Mouse (Mus musculus) heart, postnatal 25 days (tissue): ENCODE results near the gene Them7. TPM values are rescaled to one million over a fixed set of nuclear protein-coding genes. Genes with fewer than 3 reads are reported as not detected.

Experiments
- DNase-seq: peaks from one replicate; pipeline ENCODE4 v3.0.0; 2022; ENCODE audit warnings: low spot score
- intact Hi-C: fragments of 180-260 bp; cut with DNase I; formaldehyde crosslinking; loops from one replicate; pipeline ENCODE4 v1.15.1; 2025
- total RNA-seq, 2 experiments: library from RNA; stranded (reverse); gene quantifications; 2 replicates each; pipeline ENCODE4 v1.2.3; 2021

Them7 gene
- total RNA-seq, 2 experiments from 2014 or later, result 1.8 to 2.0 TPM

- no peak for DNase-seq
- intact Hi-C loops, result no loop called here
Observed at GRCm38 (mm10) chr2:105295823-105296222, 71.7 kb downstream of the Them7 start.

GRCm38 (mm10) chr2:105298888-105299287 lies 74.8 kb downstream of the Them7 start:
- no peak for DNase-seq
- intact Hi-C loops, result no loop called here

GRCm38 (mm10) chr2:105301082-105301481 lies 77.0 kb downstream of the Them7 start:
- intact Hi-C loops, result no loop called here
- no peak for DNase-seq

GRCm38 (mm10) chr2:105301531-105301930 lies 77.4 kb downstream of the Them7 start:
- no peak for DNase-seq
- intact Hi-C loops, result no loop called here

- intact Hi-C loops, result no loop called here
- no peak for DNase-seq
Observed at GRCm38 (mm10) chr2:105303962-105304514, 79.9 kb downstream of the Them7 start.

- DNase-seq, result no peak
- intact Hi-C loops, result no loop called here
Observed at GRCm38 (mm10) chr2:105305876-105306275, 81.8 kb downstream of the Them7 start.

GRCm38 (mm10) chr2:105311414-105311813 lies 87.3 kb downstream of the Them7 start:
- intact Hi-C loops, result no loop called here
- no peak for DNase-seq

- intact Hi-C loops, result no loop called here
- DNase-seq, result no peak
Observed at GRCm38 (mm10) chr2:105311991-105312390, 87.9 kb downstream of the Them7 start.

GRCm38 (mm10) chr2:105313077-105313476 lies 89.0 kb downstream of the Them7 start:
- intact Hi-C loops, result no loop called here
- no peak for DNase-seq

- no peak for DNase-seq
- intact Hi-C loops, result no loop called here
Observed at GRCm38 (mm10) chr2:105317556-105318184, 93.5 kb downstream of the Them7 start.

GRCm38 (mm10) chr2:105326067-105326466 lies 101.9 kb downstream of the Them7 start:
- no peak for DNase-seq
- intact Hi-C loops, result no loop called here

- intact Hi-C loops, result loop anchor here (10.0 kb wide), 1 partner anchor 755 kb away; no protein-coding TSS in a partner anchor
- no peak for DNase-seq
Observed at GRCm38 (mm10) chr2:105330024-105330423, 105.9 kb downstream of the Them7 start.

- intact Hi-C loops, result loop anchor here (10.0 kb wide), 1 partner anchor 752 kb away; no protein-coding TSS in a partner anchor
- no peak for DNase-seq
Observed at GRCm38 (mm10) chr2:105333107-105333506, 109.0 kb downstream of the Them7 start.

- intact Hi-C loops, result loop anchor here (1.0 to 10.0 kb wide), 2 partner anchors 94 to 751 kb away; no protein-coding TSS in a partner anchor
Observed at GRCm38 (mm10) chr2:105333976-105334713, 110.0 kb downstream of the Them7 start.

GRCm38 (mm10) chr2:105335661-105336060 lies 111.5 kb downstream of the Them7 start:
- DNase-seq, result no peak
- intact Hi-C loops, result loop anchor here (10.0 kb wide), 1 partner anchor 749 kb away; no protein-coding TSS in a partner anchor

More at GRCm38 (mm10) chr2:105333976-105334713, 110.0 kb downstream of the Them7 start:
- no peak for DNase-seq

- no peak for DNase-seq
- intact Hi-C loops, result loop anchor here (10.0 kb wide), 1 partner anchor 748 kb away; no protein-coding TSS in a partner anchor
Observed at GRCm38 (mm10) chr2:105336314-105337027, 112.4 kb downstream of the Them7 start.

GRCm38 (mm10) chr2:105337171-105337875 lies 113.2 kb downstream of the Them7 start:
- no peak for DNase-seq
- intact Hi-C loops, result loop anchor here (10.0 kb wide), 1 partner anchor 747 kb away; no protein-coding TSS in a partner anchor

- intact Hi-C loops, result loop anchor here (10.0 kb wide), 1 partner anchor 745 kb away; no protein-coding TSS in a partner anchor
Observed at GRCm38 (mm10) chr2:105339993-105340392, 115.9 kb downstream of the Them7 start.

GRCm38 (mm10) chr2:105348886-105349285 lies 124.8 kb downstream of the Them7 start:
- no peak for DNase-seq
- intact Hi-C loops, result no loop called here

More at GRCm38 (mm10) chr2:105339993-105340392, 115.9 kb downstream of the Them7 start:
- DNase-seq, result no peak
